Mouse (Mus musculus) heart, postnatal 0 days (tissue): ENCODE measurements around the gene Bcl9l.

ENCODE experiments used
- CTCF ChIP-seq: IDR thresholded peaks from 2 replicates; pipeline ENCODE4 v1.5.1; 2016; ENCODE audit warnings: antibody characterized with exemption, control low read depth, low read depth
- EP300 ChIP-seq: IDR thresholded peaks from 2 replicates; pipeline ENCODE4 v1.6.1; 2016; ENCODE audit warnings: antibody characterized with exemption, low read depth

DNA sequence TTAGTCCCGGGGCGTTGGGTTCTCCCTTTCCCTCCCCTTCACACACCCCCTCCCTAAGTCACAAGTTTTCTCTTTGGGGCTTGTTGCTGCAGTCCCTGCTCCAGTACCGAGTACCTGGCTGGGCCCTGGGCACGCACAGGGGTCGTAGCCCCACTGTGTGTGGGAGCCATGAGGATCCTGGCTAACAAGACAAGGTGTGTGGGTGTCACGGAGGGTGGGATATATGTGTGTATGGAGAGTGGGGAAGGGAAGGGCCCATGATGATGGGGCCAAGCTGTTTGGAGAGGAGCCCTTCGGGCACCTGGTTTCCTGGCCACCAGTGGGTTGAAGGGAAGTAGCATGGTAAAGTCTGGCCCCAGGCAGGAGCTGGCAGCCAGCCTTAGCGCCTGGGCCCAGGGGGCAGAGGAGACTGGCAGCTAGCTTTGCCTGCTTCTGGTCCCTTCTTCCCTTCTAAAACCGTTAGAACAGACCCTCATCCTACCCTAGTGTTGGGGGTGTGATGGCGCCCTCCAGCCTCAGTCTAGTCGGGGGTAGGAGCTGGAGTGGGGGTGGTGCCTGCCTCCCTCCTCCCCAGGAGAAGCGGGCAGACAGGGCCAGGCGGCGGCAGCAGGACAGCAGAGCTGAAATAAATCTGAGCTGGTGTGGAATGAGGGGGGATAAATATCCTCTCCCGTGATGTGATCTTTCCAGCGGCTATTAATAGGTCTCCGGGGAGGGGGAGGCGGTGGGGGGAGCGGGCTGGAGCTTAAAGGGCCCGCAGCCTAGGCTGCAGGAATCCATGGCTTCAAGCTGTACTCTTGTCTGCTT is 16.9 kb downstream of the Bcl9l start:
- TF ChIP-seq CTCF (no peak), EP300 (peak; percentile 33; the same call in 1 of the 2 replicates)
